Mouse (Mus musculus) embryonic fibroblast, embryonic 13.5 days (primary cell): ENCODE data around the gene Il3. TPM values are rescaled to one million over a fixed set of nuclear protein-coding genes. Genes with fewer than 3 reads are reported as not detected.

Source experiments
- H3K27ac ChIP-seq: 2 replicates; pipeline ENCODE4 v1.5.1; 2012; ENCODE audit warnings: low read length, control low read depth, inconsistent platforms; ENCODE audit not compliant: insufficient read depth
- H3K4me1 ChIP-seq: 2 replicates; pipeline ENCODE4 v1.6.1; 2011; ENCODE audit warnings: low read length; ENCODE audit not compliant: control insufficient read depth, insufficient read depth
- H3K4me3 ChIP-seq: 2 replicates; pipeline ENCODE4 v1.5.1; 2011; ENCODE audit warnings: mild to moderate bottlenecking, control low read depth, low read length; ENCODE audit not compliant: insufficient read depth
- CTCF ChIP-seq: IDR thresholded peaks from 2 replicates; pipeline ENCODE4 v1.5.1; 2011; ENCODE audit warnings: mild to moderate bottlenecking, control low read depth, low read length, moderate library complexity, borderline replicate concordance; ENCODE audit not compliant: insufficient read depth
- POLR2A ChIP-seq: IDR thresholded peaks from 2 replicates; pipeline ENCODE4 v1.6.1; 2011; ENCODE audit warnings: low read depth, mild to moderate bottlenecking, control low read depth, low read length, moderate library complexity
- polyA plus RNA-seq: library from polyadenylated mRNA; stranded (reverse); fragments of >200 nt; gene quantifications from 2 replicates; pipeline ENCODE4 v1.2.4, GENCODE M21; 2011; ENCODE audit warnings: low read depth; ENCODE audit not compliant: missing spikeins, insufficient read length

Il3 gene
- polyA plus RNA-seq, 1 experiment: not detected

GRCm38 (mm10) chr11:54247251-54247950, 19.7 kb downstream of the Il3 start:
- no peak for TF ChIP-seq CTCF
- TF ChIP-seq POLR2A: no peak
- H3K4me1 ChIP-seq: no peaks in the 10 kb centered on the region
- H3K27ac ChIP-seq: no peak overlapping the region
- no peak overlapping the region for H3K4me3 ChIP-seq

DNA sequence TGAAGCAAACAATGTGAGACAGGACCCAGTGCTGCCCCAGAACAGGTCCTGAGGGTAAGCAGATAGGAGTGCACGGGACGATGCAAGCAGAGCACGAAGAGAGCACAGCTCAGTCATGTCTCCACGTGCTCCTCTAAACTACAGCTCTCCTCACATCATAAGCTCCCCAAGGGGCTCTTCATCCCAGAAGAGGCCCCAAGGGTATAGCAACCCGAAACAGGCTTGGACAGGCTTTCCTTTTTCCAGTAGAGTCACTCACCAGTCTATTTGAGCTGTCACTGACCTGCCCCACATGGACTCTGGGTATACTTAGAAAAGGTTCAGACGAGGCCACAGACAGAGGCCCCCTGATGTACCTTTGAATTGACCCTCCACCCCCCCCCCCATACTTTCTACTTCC, 22.6 kb downstream of the Il3 start:
- Histone ChIP-seq H3K4me3 (no peak overlapping the region), H3K4me1 (no peaks in the 10 kb centered on the region), H3K27ac (no peak overlapping the region)
- TF ChIP-seq POLR2A: no peak
- no peak for TF ChIP-seq CTCF

GRCm38 (mm10) chr11:54242494-54242893, 24.6 kb downstream of the Il3 start:
- Histone ChIP-seq H3K4me3 (no peak overlapping the region), H3K4me1 (no peaks in the 10 kb centered on the region), H3K27ac (no peak overlapping the region)
- TF ChIP-seq POLR2A: no peak
- no peak for TF ChIP-seq CTCF

GRCm38 (mm10) chr11:54236939-54237338, 30.1 kb downstream of the Il3 start:
- Histone ChIP-seq H3K27ac (no peak overlapping the region), H3K4me3 (no peak overlapping the region), H3K4me1 (no peaks in the 10 kb centered on the region)
- TF ChIP-seq CTCF: no peak
- TF ChIP-seq POLR2A: no peak

DNA sequence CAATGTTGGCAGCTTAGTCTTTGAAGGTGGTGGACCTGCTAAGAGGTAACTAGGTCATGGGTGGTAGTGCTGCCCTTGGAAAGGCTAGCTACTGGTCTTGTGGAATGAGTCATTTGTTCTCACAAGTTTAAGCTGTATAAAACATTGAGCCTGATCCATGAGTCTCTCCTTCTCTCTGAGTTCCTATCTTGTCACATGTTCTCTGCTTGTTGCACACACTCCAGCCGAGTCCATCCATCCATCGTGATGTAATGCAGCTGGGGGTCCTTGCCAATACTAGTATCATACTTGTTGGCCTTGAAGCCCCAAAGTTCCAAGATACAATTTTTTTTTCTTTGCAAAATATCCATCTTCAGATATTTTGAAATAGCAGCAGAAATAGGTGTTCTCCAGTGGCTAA, 39.6 kb downstream of the Il3 start:
- TF ChIP-seq POLR2A: no peak
- TF ChIP-seq CTCF: no peak
- Histone ChIP-seq H3K4me3 (no peak overlapping the region), H3K27ac (no peak overlapping the region), H3K4me1 (peaks cover 7% of the 10 kb centered on the region; the same call in 1 of the 2 replicates)

DNA sequence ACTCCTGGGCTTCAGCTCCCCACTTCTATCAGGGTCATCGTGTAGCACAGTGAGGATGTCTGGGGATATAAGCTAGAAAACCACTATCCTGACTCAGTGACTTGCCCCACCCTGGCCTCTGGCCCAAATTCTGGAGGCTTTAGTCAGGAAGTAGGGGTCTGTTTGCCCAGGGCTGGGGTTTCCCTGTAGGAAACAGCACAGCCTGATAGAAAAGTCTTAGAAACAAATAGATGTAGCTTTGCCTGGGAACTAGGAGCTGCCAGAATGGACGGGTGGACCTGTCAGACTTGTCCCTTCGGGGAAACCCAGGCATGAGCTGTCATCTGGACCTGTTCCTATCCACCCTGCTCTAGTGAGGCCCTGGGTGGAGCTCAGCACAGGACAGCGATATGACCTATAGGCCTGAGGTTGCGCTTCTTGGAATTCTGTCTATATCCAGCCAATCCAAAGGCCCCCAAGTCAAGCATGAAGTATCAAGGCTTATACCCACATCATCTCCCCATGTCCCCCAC, 42.5 kb downstream of the Il3 start:
- Histone ChIP-seq H3K4me1 (peaks cover 7% of the 10 kb centered on the region; the same call in 1 of the 2 replicates), H3K27ac (no peak overlapping the region), H3K4me3 (no peak overlapping the region)
- TF ChIP-seq CTCF (no peak), POLR2A (no peak)

DNA sequence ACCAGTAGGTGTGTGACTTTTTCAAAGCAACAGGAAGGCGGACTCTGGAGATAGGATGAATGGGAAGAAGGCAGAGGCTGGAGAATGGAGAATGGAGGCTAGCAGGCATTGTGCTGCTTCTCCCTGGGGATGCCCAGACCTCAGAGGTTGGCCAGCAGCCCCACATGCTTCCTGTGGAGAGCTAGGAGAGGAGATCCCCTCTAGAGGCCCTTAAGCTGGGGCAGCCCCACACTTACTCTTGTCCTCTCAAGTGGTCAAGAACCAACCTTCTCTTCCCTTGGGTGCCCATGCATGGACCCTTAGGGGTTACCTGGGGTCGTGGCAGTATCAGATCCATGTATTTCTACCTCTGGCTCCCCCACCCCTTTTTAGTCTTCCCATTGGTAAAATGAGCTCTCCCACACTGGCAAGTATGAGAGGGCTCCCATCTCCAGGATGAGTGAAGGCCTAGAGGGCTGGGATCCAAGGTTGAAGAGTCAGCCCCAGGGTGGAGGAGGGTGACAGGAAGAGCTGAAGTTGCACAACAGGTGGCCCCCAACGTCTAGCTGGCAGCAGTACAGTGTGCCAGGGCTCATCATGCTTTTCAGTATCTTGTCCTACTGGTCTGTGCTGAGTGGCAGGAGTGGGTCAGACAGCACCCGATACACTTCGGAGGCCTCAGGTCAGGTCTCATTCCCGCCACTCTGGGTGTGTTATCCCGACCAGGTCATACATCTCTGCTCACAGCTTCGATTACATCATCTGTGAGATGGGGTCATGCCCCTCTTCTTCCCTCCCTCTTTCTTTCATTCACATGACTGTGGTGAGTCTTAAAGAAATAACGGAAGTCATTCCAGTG, 43.2 kb downstream of the Il3 start:
- Histone ChIP-seq H3K4me3 (no peak overlapping the region), H3K4me1 (peaks cover 7% of the 10 kb centered on the region; the same call in 1 of the 2 replicates), H3K27ac (no peak overlapping the region)
- no peak for TF ChIP-seq POLR2A
- no peak for TF ChIP-seq CTCF

DNA sequence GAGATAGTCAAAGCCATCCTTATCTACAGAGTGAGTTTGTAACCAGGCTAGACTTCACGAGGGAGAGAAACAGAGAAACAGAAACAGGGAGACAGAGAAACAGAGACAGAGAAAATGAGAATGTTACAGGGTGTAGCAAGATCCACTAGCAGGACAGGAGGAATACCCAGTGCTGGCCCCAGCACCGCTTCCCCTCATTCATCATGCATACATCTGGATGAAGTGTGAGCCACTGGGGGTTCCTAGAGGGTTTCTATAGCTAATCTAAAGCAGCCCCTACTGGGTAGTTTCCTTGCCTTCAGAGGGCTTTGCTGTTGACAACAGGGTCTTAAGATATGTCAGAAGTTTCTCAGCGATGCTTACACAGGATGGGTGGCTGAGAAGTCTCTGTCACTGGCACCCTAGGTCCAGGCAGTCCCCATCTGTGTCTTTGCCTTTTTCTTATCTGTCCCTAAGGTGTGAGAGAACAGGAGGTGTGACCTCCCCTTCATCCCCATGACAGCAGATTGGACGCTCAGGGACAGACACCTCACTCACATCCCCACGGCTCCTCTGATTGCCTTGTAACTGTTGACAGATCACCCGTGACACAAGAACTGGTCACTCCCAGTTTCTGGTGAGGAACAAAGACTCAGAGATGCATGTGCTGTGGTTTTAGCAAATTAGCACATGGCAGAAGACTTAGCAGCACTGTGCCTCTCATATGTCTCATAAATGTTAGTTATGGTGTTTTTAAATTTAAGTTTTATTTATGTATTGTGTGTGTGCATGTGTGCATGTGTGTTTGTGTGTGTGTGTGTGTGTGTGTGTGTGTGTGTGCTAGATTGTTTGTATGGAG, 47.0 kb downstream of the Il3 start:
- TF ChIP-seq POLR2A (no peak), CTCF (no peak)
- peaks cover 25% of the 10 kb centered on the region for H3K4me1 ChIP-seq
- H3K27ac ChIP-seq: no peak overlapping the region
- H3K4me3 ChIP-seq: no peak overlapping the region

DNA sequence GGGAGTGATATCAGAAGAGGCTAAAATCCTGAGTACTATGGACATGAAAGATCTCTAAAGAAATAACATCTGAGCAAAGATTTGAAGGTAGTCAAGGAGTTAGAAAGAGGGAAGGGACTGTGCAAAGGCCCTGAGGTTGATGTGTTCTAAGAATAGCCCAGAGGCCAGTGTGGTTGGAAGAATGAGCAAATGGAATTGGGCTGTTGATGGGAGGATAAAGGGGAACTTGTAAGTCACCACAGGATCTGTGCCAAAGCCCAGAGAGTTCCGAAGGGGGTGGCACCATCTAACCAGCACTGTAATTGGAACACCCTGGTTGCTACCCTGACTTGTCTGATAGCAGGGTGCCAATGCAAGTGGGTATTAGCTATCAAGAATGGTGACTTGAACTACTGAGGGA, 47.9 kb downstream of the Il3 start:
- Histone ChIP-seq H3K4me1 (peaks cover 23% of the 10 kb centered on the region), H3K4me3 (no peak overlapping the region), H3K27ac (no peak overlapping the region)
- TF ChIP-seq CTCF (no peak), POLR2A (no peak)
